Mouse (Mus musculus) kidney, embryonic 16.5 days (tissue): ENCODE measurements around the gene Nudt9. TPM values are rescaled to one million over a fixed set of nuclear protein-coding genes. Genes with fewer than 3 reads are reported as not detected.

ENCODE experiments used
- ATAC-seq: fragments of 200-750 bp; cut with Nextera tagmentation; 2 replicates; pipeline ENCODE4 v1.8.0; 2017; ENCODE audit warnings: moderate TSS enrichment; ENCODE audit not compliant: low FRiP score, low TSS enrichment
- H3K27ac ChIP-seq: fragments of 300-500 bp; sonication (generic); 2 replicates; pipeline ENCODE4 v1.5.1; 2014; ENCODE audit warnings: low read length
- H3K27me3 ChIP-seq: fragments of 300-500 bp; sonication (generic); 2 replicates; pipeline ENCODE4 v1.6.1; 2014; ENCODE audit warnings: low read length, control low read depth, mixed read lengths; ENCODE audit not compliant: insufficient read depth
- H3K36me3 ChIP-seq: fragments of 300-500 bp; sonication (generic); 2 replicates; pipeline ENCODE4 v1.6.1; 2014; ENCODE audit warnings: low read length, control low read depth, mixed read lengths; ENCODE audit not compliant: insufficient read depth
- H3K4me1 ChIP-seq: fragments of 300-500 bp; sonication (generic); 2 replicates; pipeline ENCODE4 v1.6.1; 2014; ENCODE audit warnings: low read length, control low read depth, mixed read lengths; ENCODE audit not compliant: insufficient read depth
- H3K4me2 ChIP-seq: fragments of 300-500 bp; sonication (generic); replicated peaks from 2 replicates; pipeline ENCODE4 v1.6.1; 2014; ENCODE audit warnings: low read depth, low read length
- H3K4me3 ChIP-seq: fragments of 300-500 bp; sonication (generic); 2 replicates; pipeline ENCODE4 v1.5.1; 2014; ENCODE audit warnings: mild to moderate bottlenecking, low read length
- H3K9ac ChIP-seq: fragments of 300-500 bp; sonication (generic); replicated peaks from 2 replicates; pipeline ENCODE4 v1.6.1; 2014; ENCODE audit warnings: low read length
- H3K9me3 ChIP-seq: fragments of 300-500 bp; sonication (generic); 2 replicates; pipeline ENCODE4 v1.6.1; 2016; ENCODE audit warnings: low read length, control low read depth
- WGBS: fragments of 180-500 bp; shearing (Covaris S2); extraction: QIAGEN DNeasy Blood & Tissue Kit; methylation state at CpG from one replicate; pipeline ENCODE4 v1.1.7; 2014; 5-methylcytosine and 5-hydroxymethylcytosine counted together
- polyA plus RNA-seq: library from polyadenylated mRNA; unstranded; fragments of >200 nt; fragmentation: Nextera tagmentation; extraction: Ambion mirVana; gene quantifications from 2 replicates; pipeline ENCODE4 v1.2.1, GENCODE M21; 2015

Gene Nudt9
- polyA plus RNA-seq, 1 experiment from 2014 or later, result 62.2 TPM

DNA sequence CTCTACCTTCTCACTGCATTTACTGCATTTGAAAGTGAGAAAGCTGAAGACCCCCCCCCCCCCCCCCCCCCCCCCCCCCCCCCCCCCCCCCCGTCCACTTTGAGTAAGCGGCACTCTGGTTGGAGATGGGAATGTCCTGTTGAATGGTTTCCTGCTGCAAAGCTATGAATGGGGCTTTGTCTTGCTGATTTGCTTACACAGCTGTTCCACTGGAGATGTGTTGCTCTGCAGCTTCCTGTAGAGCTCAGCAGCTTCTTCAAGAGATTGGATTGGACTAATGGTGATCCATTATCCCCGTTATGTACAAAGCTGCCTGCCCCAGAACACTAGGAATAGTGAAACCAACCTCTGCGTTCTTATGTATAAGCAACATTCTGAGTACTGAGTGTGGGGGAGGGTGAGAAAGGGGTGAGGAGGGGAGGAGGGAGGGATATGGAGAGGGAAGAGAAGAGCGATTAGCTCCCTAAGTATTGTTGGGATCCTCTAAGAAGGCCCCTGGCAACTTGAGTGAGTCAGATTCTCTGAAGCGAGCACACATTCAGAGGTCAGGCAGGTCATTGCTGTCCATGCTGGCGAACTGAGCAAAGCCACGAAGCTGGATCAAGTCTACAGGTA lies 26.3 kb downstream of the Nudt9 start:
- Histone ChIP-seq H3K4me1 (peaks cover 7% of the 10 kb centered on the region), H3K36me3 (no peaks in the 10 kb centered on the region), H3K9ac (no peak overlapping the region), H3K4me2 (no peak overlapping the region; the same call in 1 of the 2 replicates), H3K9me3 (no peaks in the 10 kb centered on the region), H3K4me3 (no peak overlapping the region), H3K27me3 (0 out of 2 replicates have a peak, but pooled peaks cover 4% of the 10 kb centered on the region), H3K27ac (peak overlapping the region; percentile 65)
- peak; percentile 92 for ATAC-seq
- WGBS, result 20% methylated on average over 6 of the region's 8 CpGs

DNA sequence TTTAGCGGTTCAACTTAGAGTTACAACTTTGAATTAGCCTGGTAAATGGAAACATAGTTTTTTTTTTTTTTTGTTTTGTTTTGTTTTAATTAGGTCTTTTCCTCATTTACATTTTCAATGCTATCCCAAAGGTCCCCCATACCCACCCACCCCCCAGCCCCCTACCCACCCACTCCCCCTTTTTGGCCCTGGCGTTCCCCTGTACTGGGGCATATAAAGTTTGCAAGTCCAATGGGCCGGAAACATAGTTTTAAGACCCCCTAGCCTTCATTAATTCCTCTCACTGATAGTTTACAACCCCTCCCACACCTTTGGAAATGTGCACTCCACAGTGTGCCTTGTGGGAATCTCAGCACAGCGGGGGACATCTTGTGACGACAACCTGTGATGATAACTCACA lies 27.5 kb downstream of the Nudt9 start:
- H3K9ac ChIP-seq, result no peak overlapping the region
- no peaks in the 10 kb centered on the region for H3K9me3 ChIP-seq

DNA sequence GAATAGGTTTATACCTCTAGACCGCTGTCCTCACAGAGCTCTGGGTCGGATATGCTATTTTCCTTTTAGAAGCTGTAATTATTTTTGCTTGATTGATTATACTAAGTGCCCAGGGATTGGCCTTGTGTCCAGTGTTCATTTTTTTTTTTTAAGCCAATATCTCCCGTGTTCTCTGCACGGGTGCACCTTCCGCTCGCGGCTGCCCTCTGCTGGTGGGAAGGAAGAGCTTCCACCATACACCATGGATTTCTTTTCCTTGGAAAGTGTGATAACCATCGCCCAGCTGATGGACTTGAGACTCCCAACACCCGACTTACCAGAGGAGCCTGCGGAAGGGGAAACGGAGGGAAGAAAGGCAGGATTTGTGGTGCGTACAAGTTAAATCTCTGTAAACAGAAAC lies 28.3 kb downstream of the Nudt9 start:
- Histone ChIP-seq H3K9ac (no peak overlapping the region), H3K27ac (no peak overlapping the region), H3K4me2 (peak overlapping the region; percentile 43), H3K4me1 (peaks cover 7% of the 10 kb centered on the region), H3K36me3 (no peaks in the 10 kb centered on the region), H3K4me3 (0 out of 2 replicates have a peak overlapping the region, but pooled peaks have one; percentile 8), H3K27me3 (0 out of 2 replicates have a peak, but pooled peaks cover 4% of the 10 kb centered on the region), H3K9me3 (no peaks in the 10 kb centered on the region)
- WGBS, result 29% methylated on average over 12 of the region's 12 CpGs
- ATAC-seq, result peak; percentile 33; the same call in 1 of the 2 replicates

More for the DNA sequence above, 27.5 kb downstream of the Nudt9 start:
- H3K27me3 ChIP-seq, result 0 out of 2 replicates have a peak, but pooled peaks cover 4% of the 10 kb centered on the region
- peaks cover 7% of the 10 kb centered on the region for H3K4me1 ChIP-seq
- ATAC-seq, result peak; percentile 89
- no peak overlapping the region for H3K4me3 ChIP-seq
- H3K27ac ChIP-seq, result no peak overlapping the region
- H3K36me3 ChIP-seq, result no peaks in the 10 kb centered on the region
- WGBS, result 71% methylated on average over 5 of the region's 5 CpGs
- no peak overlapping the region for H3K4me2 ChIP-seq

DNA sequence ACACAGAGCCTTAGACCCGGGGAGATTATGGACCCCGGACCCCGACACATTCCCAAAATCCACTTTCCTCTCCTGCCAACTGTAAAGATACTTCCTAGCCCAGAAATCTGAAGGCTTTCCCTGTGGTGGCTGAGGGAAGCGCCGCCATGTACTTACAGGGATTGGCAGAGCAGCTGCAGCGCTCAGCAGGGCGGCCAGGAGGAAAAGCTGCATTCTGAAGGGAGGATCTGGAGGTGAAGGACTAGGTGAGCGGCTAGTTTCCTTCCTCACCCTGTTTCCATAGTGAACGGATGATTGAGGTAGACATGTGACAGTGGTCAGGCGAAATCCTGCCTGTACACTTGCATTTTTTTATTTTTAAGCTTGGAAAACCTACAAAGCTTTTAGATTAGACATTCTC lies 30.3 kb downstream of the Nudt9 start:
- Histone ChIP-seq H3K27ac (no peak overlapping the region), H3K4me1 (peaks cover 7% of the 10 kb centered on the region), H3K4me2 (no peak overlapping the region), H3K9me3 (no peaks in the 10 kb centered on the region), H3K27me3 (0 out of 2 replicates have a peak, but pooled peaks cover 4% of the 10 kb centered on the region), H3K4me3 (no peak overlapping the region), H3K9ac (no peak overlapping the region), H3K36me3 (no peaks in the 10 kb centered on the region)
- ATAC-seq, result no peak
- 37% methylated on average over 10 of the region's 10 CpGs for WGBS

DNA sequence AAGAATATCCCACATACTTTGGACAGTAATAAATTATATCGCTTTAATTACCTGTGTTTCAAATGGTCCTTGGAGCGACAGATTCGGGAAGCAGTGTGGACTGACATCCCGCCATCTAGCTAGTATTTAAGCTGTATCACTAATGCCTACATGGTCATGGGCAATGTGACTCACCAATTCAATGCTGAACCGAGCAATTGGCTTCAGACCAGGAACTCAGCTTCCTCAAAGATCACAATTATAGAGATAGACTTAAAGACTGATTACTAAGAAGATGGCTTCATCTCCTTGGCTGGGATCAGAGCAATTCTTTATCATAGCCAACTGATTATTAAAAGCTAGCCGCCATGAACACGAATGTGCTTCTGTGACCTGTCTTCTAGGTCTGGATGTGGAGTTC lies 31.4 kb downstream of the Nudt9 start, which contains the start of gene Gm17660:
TSS of gene Gm17660 (minus strand) at position 101 of the 400 bp plus-strand sequence.
- no peak for ATAC-seq
- Histone ChIP-seq H3K4me1 (peaks cover 4% of the 10 kb centered on the region), H3K36me3 (no peaks in the 10 kb centered on the region), H3K4me3 (no peak within 1 kb of the TSS), H3K27ac (no peak within 1 kb of the TSS), H3K9ac (no peak within 1 kb of the TSS), H3K9me3 (no peaks in the 10 kb centered on the region), H3K27me3 (0 out of 2 replicates have a peak, but pooled peaks cover 4% of the 10 kb centered on the region), H3K4me2 (no peak within 1 kb of the TSS)
- 92% methylated on average over 7 of the region's 7 CpGs for WGBS

DNA sequence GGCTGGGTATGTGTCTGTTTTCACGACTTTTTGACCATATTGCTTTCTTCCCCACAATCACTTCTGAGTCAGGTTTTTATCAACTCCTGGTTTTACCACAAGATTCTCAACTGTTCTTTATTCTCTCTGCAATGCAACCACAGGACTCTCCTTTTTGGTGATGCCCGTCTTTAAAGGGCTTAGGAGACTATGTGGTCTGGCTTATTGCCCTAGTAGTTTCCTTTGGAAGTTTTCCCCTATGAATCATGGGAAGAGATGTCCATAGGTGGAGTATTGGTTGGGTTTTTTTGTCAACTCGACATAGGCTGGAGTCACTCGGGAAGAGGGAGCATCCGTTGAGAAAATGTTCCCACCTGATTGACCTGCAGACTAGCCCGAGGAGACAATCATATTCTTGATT lies 34.6 kb downstream of the Nudt9 start:
- no peak overlapping the region for H3K27ac ChIP-seq
- no peaks in the 10 kb centered on the region for H3K27me3 ChIP-seq
- no peaks in the 10 kb centered on the region for H3K9me3 ChIP-seq
- WGBS, result 90% methylated on average over 6 of the region's 6 CpGs
- H3K9ac ChIP-seq, result no peak overlapping the region
- no peaks in the 10 kb centered on the region for H3K36me3 ChIP-seq
- no peak overlapping the region for H3K4me2 ChIP-seq
- no peaks in the 10 kb centered on the region for H3K4me1 ChIP-seq
- H3K4me3 ChIP-seq, result no peak overlapping the region
- ATAC-seq, result no peak

DNA sequence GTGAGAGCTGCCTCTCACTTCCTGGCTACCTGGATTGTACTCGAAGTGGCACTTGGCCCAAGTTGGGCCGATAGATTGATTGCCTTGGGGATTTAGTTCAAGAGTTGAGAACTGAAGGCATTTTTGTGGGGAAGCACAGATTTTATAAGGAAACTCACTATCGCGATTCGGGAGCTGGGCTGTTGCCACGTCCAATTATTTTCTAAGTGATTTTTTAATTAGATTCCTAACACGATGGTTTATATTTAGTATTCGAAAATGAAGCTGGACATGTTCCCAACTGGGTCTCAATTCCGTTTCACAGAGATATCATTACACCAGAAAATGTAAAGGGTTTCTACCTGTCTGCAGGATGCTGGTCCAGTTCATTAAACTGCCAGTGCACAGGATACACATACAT lies 39.3 kb downstream of the Nudt9 start:
- Histone ChIP-seq H3K36me3 (no peaks in the 10 kb centered on the region), H3K27ac (no peak overlapping the region), H3K9ac (no peak overlapping the region), H3K9me3 (no peaks in the 10 kb centered on the region), H3K4me1 (no peaks in the 10 kb centered on the region), H3K4me2 (no peak overlapping the region), H3K27me3 (no peaks in the 10 kb centered on the region), H3K4me3 (no peak overlapping the region)
- ATAC-seq, result no peak
- WGBS, result 90% methylated on average over 9 of the region's 9 CpGs

DNA sequence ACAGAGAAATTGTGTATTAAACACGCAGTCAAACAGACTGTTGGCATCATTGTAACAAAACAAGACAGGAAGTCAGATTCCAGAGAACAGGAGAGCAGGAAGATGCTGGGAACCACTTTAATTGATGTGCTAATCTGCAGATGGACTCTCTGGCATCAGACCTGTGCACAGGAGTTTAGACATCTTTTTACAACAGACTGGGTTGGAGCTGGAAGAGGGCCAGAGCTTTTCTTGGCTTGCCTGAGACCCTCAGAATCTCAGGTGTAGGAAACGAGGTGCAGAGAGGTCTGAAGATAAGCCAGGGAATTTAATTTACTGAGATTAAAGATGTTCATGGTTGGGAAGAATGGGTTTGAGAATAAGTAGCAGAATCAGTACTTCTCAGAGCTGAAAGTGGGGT lies 43.6 kb downstream of the Nudt9 start:
- no peaks in the 10 kb centered on the region for H3K9me3 ChIP-seq
- WGBS, result 88% methylated on average over 2 of the region's 2 CpGs
- no peaks in the 10 kb centered on the region for H3K36me3 ChIP-seq
- no peak for ATAC-seq
- no peak overlapping the region for H3K4me2 ChIP-seq
- no peaks in the 10 kb centered on the region for H3K27me3 ChIP-seq
- H3K27ac ChIP-seq, result no peak overlapping the region
- no peak overlapping the region for H3K4me3 ChIP-seq
- H3K9ac ChIP-seq, result no peak overlapping the region
- H3K4me1 ChIP-seq, result no peaks in the 10 kb centered on the region

DNA sequence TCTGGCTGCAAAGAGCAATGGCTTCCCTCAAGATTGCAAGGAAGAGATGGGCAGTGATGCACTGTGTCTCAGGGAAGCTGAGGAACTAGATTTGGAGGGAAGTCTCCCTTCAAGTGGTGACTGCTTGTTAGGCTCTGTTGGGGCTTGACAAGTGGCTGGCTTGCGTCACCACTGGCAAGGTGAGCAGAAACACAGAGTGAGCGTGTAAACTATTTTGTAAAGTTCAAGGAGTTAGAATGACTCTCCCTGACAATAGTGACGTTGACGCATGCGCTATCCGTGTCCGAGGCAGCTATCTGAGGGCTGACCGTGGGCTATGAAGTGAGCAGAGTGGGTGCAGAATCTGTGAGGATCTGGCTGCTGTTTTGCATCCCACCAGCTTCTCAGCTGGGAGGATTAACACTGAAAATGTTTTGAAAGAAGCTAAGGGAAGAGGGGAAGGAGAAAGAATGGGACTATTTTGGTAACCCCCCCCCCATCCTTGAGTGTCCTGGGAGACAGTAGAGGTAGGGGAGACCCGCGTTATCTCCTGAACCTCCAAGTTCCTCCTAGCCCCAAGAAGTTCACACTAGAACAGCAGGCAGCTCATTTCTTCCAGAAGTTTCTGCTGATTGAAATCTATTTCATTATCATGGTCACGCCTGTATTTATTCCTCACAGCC lies 49.4 kb downstream of the Nudt9 start:
- H3K9me3 ChIP-seq, result no peaks in the 10 kb centered on the region
- H3K4me2 ChIP-seq, result peak overlapping the region; percentile 28
- H3K9ac ChIP-seq, result no peak overlapping the region
- ATAC-seq, result no peak
- H3K27me3 ChIP-seq, result no peaks in the 10 kb centered on the region
- peaks cover 17% of the 10 kb centered on the region; the same call in 1 of the 2 replicates for H3K4me1 ChIP-seq
- H3K4me3 ChIP-seq, result no peak overlapping the region
- H3K27ac ChIP-seq, result peak overlapping the region; percentile 78
- WGBS, result 59% methylated on average over 11 of the region's 11 CpGs
- no peaks in the 10 kb centered on the region for H3K36me3 ChIP-seq
